Mouse (Mus musculus) MEL (cell line): ENCODE measurements at regions not wholly inside any gene's neighbourhood (a gene's known extent, or its start where the extent isn't known, plus 50 kb on each side); places are given as distances from the start of the nearest gene placed in this dataset.

Source experiments
- DNase-seq: peaks from one replicate; pipeline ENCODE4 v3.0.0; 2011; ENCODE audit warnings: low read depth, low spot score
- H3K27ac ChIP-seq: 2 replicates; pipeline ENCODE4 v1.5.1; 2012; ENCODE audit warnings: low read depth, mild to moderate bottlenecking, control low read depth, low read length, moderate library complexity; ENCODE audit not compliant: control insufficient read depth
- H3K27me3 ChIP-seq, 2 experiments: fragments of 150-350 bp in 1 of 2; sonication (generic) in 1 of 2; 2 replicates each; pipeline ENCODE4 v1.6.1; 2012; ENCODE audit warnings: low read length in 2 of 2, mild to moderate bottlenecking in 2 of 2, improper control_type of control experiment in 1 of 2, moderate library complexity in 1 of 2; ENCODE audit not compliant: insufficient read depth in 2 of 2, control insufficient read depth in 1 of 2
- H3K36me3 ChIP-seq, 2 experiments: 2 replicates each; pipeline ENCODE4 v1.6.1; 2012 to 2014; ENCODE audit warnings: low read length in 2 of 2, improper control_type of control experiment in 1 of 2, inconsistent platforms in 1 of 2, mild to moderate bottlenecking in 1 of 2; ENCODE audit not compliant: insufficient read depth in 2 of 2, control insufficient read depth in 1 of 2
- H3K4me1 ChIP-seq, 2 experiments: fragments of 150-350 bp in 1 of 2; sonication (generic) in 1 of 2; 2 replicates each; pipeline ENCODE4 v1.6.1; 2012; ENCODE audit warnings: low read length in 2 of 2, improper control_type of control experiment in 1 of 2, mild to moderate bottlenecking in 1 of 2; ENCODE audit not compliant: insufficient read depth in 2 of 2, control insufficient read depth in 1 of 2
- H3K4me3 ChIP-seq, 2 experiments: fragments of 150-350 bp in 1 of 2; sonication (generic) in 1 of 2; 2 replicates each; pipeline ENCODE4 v1.5.1; 2012; ENCODE audit warnings: low read depth in 2 of 2, low read length in 2 of 2, mild to moderate bottlenecking in 2 of 2, moderate library complexity in 2 of 2, control low read depth in 1 of 2, improper control_type of control experiment in 1 of 2; ENCODE audit not compliant: control insufficient read depth in 1 of 2, insufficient read depth in 1 of 2
- H3K79me2 ChIP-seq: 2 replicates; pipeline ENCODE4 v1.6.1; 2012; ENCODE audit warnings: mild to moderate bottlenecking, low read length, moderate library complexity; ENCODE audit not compliant: control insufficient read depth, poor library complexity, insufficient read depth
- H3K9ac ChIP-seq: 2 replicates; pipeline ENCODE4 v1.6.1; 2012; ENCODE audit warnings: low read depth, mild to moderate bottlenecking, control low read depth, low read length, moderate library complexity; ENCODE audit not compliant: control insufficient read depth, poor library complexity, severe bottlenecking
- H3K9me3 ChIP-seq: fragments of 150-350 bp; sonication (generic); replicated peaks from 2 replicates; pipeline ENCODE4 v1.6.1; 2012; ENCODE audit warnings: mild to moderate bottlenecking, low read length, improper control_type of control experiment, moderate library complexity; ENCODE audit not compliant: insufficient read depth
- BHLHE40 ChIP-seq: IDR thresholded peaks from 2 replicates; pipeline ENCODE4 v1.6.1; 2012; ENCODE audit warnings: low read depth, mild to moderate bottlenecking, inconsistent platforms, low read length, improper control_type of control experiment, borderline replicate concordance
- CHD1 ChIP-seq: IDR thresholded peaks from 2 replicates; pipeline ENCODE4 v1.6.1; 2012; ENCODE audit warnings: low read depth, mild to moderate bottlenecking, inconsistent platforms, low read length, improper control_type of control experiment
- CTCF ChIP-seq, 3 experiments: IDR thresholded peaks in 2 of 3; conservative IDR thresholded peaks in 1 of 3; 2 replicates each; pipeline ENCODE4 v1.5.1; 2011 to 2012; ENCODE audit warnings: low read length in 3 of 3, low read depth in 2 of 3, mild to moderate bottlenecking in 2 of 3, improper control_type of control experiment in 1 of 3, inconsistent platforms in 1 of 3, mixed read lengths in 1 of 3, moderate library complexity in 1 of 3; ENCODE audit not compliant: control insufficient read depth in 1 of 3, insufficient read depth in 1 of 3, poor library complexity in 1 of 3, severe bottlenecking in 1 of 3
- ELF1 ChIP-seq: IDR thresholded peaks from 2 replicates; pipeline ENCODE4 v1.6.1; 2014; ENCODE audit warnings: low read depth, mild to moderate bottlenecking, inconsistent platforms, low read length, improper control_type of control experiment, moderate library complexity
- EP300 ChIP-seq, 2 experiments: IDR thresholded peaks; 2 replicates each; pipeline ENCODE4 v1.6.1; 2011; ENCODE audit warnings: improper control_type of control experiment in 2 of 2, low read length in 2 of 2, low read depth in 1 of 2, mild to moderate bottlenecking in 1 of 2
- ETS1 ChIP-seq: IDR thresholded peaks from 2 replicates; pipeline ENCODE4 v1.6.1; 2012; ENCODE audit warnings: low read depth, mild to moderate bottlenecking, inconsistent platforms, low read length, improper control_type of control experiment, moderate library complexity
- GABPA ChIP-seq: IDR thresholded peaks from 2 replicates; pipeline ENCODE4 v1.6.1; 2012; ENCODE audit warnings: low read depth, mild to moderate bottlenecking, inconsistent platforms, low read length, improper control_type of control experiment, moderate library complexity
- GATA1 ChIP-seq: IDR thresholded peaks from 2 replicates; pipeline ENCODE4 v1.6.1; 2011; ENCODE audit warnings: low read depth, low read length, improper control_type of control experiment
- HCFC1 ChIP-seq: IDR thresholded peaks from 2 replicates; pipeline ENCODE4 v1.6.1; 2012; ENCODE audit warnings: low read depth, mild to moderate bottlenecking, inconsistent platforms, low read length, improper control_type of control experiment, moderate library complexity
- JUND ChIP-seq: IDR thresholded peaks from 2 replicates; pipeline ENCODE4 v1.6.1; 2011; ENCODE audit warnings: low read depth, mild to moderate bottlenecking, improper control_type of control experiment, low read length
- KAT2A ChIP-seq: conservative IDR thresholded peaks from 2 replicates; pipeline ENCODE4 v1.6.1; 2012; ENCODE audit warnings: low read depth, low read length, improper control_type of control experiment, inconsistent platforms
- MAX ChIP-seq: IDR thresholded peaks from 2 replicates; pipeline ENCODE4 v1.6.1; 2011; ENCODE audit warnings: low read length, improper control_type of control experiment
- MAZ ChIP-seq: IDR thresholded peaks from 2 replicates; pipeline ENCODE4 v1.6.1; 2012; ENCODE audit warnings: low read depth, mild to moderate bottlenecking, inconsistent platforms, low read length, improper control_type of control experiment
- MEF2A ChIP-seq: IDR thresholded peaks from 2 replicates; pipeline ENCODE4 v1.6.1; 2014; ENCODE audit warnings: low read depth, mild to moderate bottlenecking, inconsistent platforms, low read length, improper control_type of control experiment; ENCODE audit not compliant: poor library complexity, insufficient replicate concordance, severe bottlenecking; ENCODE audit errors: extremely low read depth
- MXI1 ChIP-seq: IDR thresholded peaks from 2 replicates; pipeline ENCODE4 v1.6.1; 2011; ENCODE audit warnings: mild to moderate bottlenecking, low read depth, low read length, improper control_type of control experiment
- MYB ChIP-seq: IDR thresholded peaks from 2 replicates; pipeline ENCODE4 v1.6.1; 2011; ENCODE audit warnings: mild to moderate bottlenecking, low read depth, low read length, improper control_type of control experiment
- NELFE ChIP-seq: IDR thresholded peaks from 2 replicates; pipeline ENCODE4 v1.6.1; 2011; ENCODE audit warnings: low read depth, low read length, improper control_type of control experiment
- NRF1 ChIP-seq: IDR thresholded peaks from 2 replicates; pipeline ENCODE4 v1.6.1; 2014; ENCODE audit warnings: low read depth, mild to moderate bottlenecking, inconsistent platforms, low read length, improper control_type of control experiment, moderate library complexity; ENCODE audit not compliant: poor library complexity, insufficient read depth, severe bottlenecking
- POLR2A ChIP-seq, 2 experiments: IDR thresholded peaks; 2 replicates each; pipeline ENCODE4 v1.6.1; 2011 to 2012; ENCODE audit warnings: low read length in 2 of 2, mild to moderate bottlenecking in 2 of 2, control low read depth in 1 of 2, improper control_type of control experiment in 1 of 2, low read depth in 1 of 2, moderate library complexity in 1 of 2; ENCODE audit not compliant: control insufficient read depth in 1 of 2, insufficient read depth in 1 of 2, poor library complexity in 1 of 2
- POLR2AphosphoS2 ChIP-seq: IDR thresholded peaks from 2 replicates; pipeline ENCODE4 v1.6.1; 2011; ENCODE audit warnings: low read length, improper control_type of control experiment
- RCOR1 ChIP-seq: IDR thresholded peaks from 2 replicates; pipeline ENCODE4 v1.6.1; 2012; ENCODE audit warnings: low read depth, mild to moderate bottlenecking, inconsistent platforms, low read length, improper control_type of control experiment
- SIN3A ChIP-seq: IDR thresholded peaks from 2 replicates; pipeline ENCODE4 v1.6.1; 2012; ENCODE audit warnings: low read length, improper control_type of control experiment, inconsistent platforms
- SMC3 ChIP-seq: IDR thresholded peaks from 2 replicates; pipeline ENCODE4 v1.6.1; 2011; ENCODE audit warnings: low read depth, low read length, improper control_type of control experiment
- TBP ChIP-seq: IDR thresholded peaks from 2 replicates; pipeline ENCODE4 v1.8.0; 2011; ENCODE audit warnings: low read depth, low read length, improper control_type of control experiment
- TCF12 ChIP-seq: IDR thresholded peaks from 2 replicates; pipeline ENCODE4 v1.6.1; 2014; ENCODE audit warnings: low read depth, mild to moderate bottlenecking, inconsistent platforms, low read length, improper control_type of control experiment, moderate library complexity
- UBTF ChIP-seq: IDR thresholded peaks from 2 replicates; pipeline ENCODE4 v1.6.1; 2012; ENCODE audit warnings: low read depth, mild to moderate bottlenecking, inconsistent platforms, low read length, improper control_type of control experiment, moderate library complexity, borderline replicate concordance; ENCODE audit not compliant: insufficient read depth
- USF2 ChIP-seq, 2 experiments: IDR thresholded peaks; 2 replicates each; pipeline ENCODE4 v1.6.1; 2011 to 2012; ENCODE audit warnings: improper control_type of control experiment in 2 of 2, low read length in 2 of 2, borderline replicate concordance in 1 of 2, inconsistent platforms in 1 of 2, low read depth in 1 of 2, mild to moderate bottlenecking in 1 of 2; ENCODE audit not compliant: insufficient read depth in 1 of 2
- ZKSCAN1 ChIP-seq: IDR thresholded peaks from 2 replicates; pipeline ENCODE4 v1.6.1; 2012; ENCODE audit warnings: low read depth, mild to moderate bottlenecking, inconsistent platforms, low read length, improper control_type of control experiment, moderate library complexity
- ZNF384 ChIP-seq: IDR thresholded peaks from 2 replicates; pipeline ENCODE4 v1.6.1; 2012; ENCODE audit warnings: low read depth, mild to moderate bottlenecking, inconsistent platforms, low read length, improper control_type of control experiment

DNA sequence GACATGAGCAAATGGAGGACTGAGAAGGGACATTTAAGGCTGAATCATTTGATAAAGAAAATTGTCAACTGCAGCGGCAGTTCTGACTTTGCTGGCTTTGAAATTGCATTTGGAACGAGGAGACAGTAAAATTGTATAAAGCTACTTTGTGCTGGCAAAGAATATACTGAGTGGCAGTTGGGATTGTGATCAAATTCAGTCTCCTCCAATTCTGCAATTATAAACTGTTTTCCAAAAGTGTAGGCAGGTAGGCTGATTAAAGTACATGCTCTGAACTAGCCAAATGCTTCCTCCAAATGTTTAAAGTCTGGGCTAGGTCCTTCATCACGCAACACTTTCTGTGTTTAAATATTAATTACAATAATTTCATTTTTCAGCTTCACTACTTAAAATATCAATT lies 90.9 kb upstream of the Fshb start:
- peaks cover 22 to 29% of the 10 kb centered on the region in 2 experiments for H3K4me1 ChIP-seq
- H3K79me2 ChIP-seq = peaks cover 2% of the 10 kb centered on the region
- peaks cover 0 to 44% of the 10 kb centered on the region in 2 experiments; a peak in 2 of 4 replicates for H3K36me3 ChIP-seq
- TF ChIP-seq GABPA (no peak), CHD1 (0 out of 2 replicates have a peak, but pooled peaks have one; percentile 56), POLR2A (IDR thresholded peaks at IDR 0.05; ENCODE audit: control insufficient read depth in 1 of 2, insufficient read depth in 1 of 2, low read depth in 1 of 2, low read length in 2 of 2, poor library complexity in 1 of 2) (no peak), ELF1 (no peak), MEF2A (no peak), BHLHE40 (no peak), HCFC1 (no peak), UBTF (no peak)
- DNase-seq = no peak
- H3K9ac ChIP-seq = peak overlapping the region; percentile 63
- H3K4me3 ChIP-seq = peak overlapping the region; percentile 42 to 57
- peak overlapping the region; percentile 100 for H3K27ac ChIP-seq
- H3K27me3 ChIP-seq = no peaks in the 10 kb centered on the region
- H3K9me3 ChIP-seq = no peaks in the 10 kb centered on the region

DNA sequence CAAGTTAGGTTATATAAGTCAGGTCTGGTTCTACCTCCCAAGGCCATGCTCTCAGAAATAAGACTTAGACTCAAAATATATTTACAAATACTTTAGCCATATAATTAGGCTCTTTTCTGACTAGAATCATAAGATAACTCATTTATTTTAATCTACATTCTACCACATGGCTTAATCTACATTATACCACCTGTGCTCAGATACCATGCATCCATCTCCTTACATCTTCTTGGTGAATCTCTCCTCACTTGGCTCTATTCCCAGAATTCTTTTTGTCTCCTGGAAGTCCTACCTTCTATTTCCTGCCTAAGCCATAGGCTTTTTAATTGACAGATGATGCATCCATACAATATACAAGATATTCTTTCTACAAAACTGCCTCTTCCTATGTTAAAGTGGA lies 92.4 kb upstream of the Fshb start:
- peaks cover 32 to 39% of the 10 kb centered on the region in 2 experiments for H3K4me1 ChIP-seq
- peak overlapping the region; percentile 2; the same call in 1 of the 2 replicates for H3K9ac ChIP-seq
- H3K9me3 ChIP-seq = no peaks in the 10 kb centered on the region
- peaks cover 2% of the 10 kb centered on the region for H3K79me2 ChIP-seq
- DNase-seq = peak; percentile 54
- peak overlapping the region in 1 of 2 experiments; percentile 57; a peak in 1 of 4 replicates for H3K4me3 ChIP-seq
- no peaks in the 10 kb centered on the region for H3K27me3 ChIP-seq
- H3K36me3 ChIP-seq = peaks cover 0 to 58% of the 10 kb centered on the region in 2 experiments; a peak in 2 of 4 replicates
- peak overlapping the region; percentile 60 for H3K27ac ChIP-seq
- no peak for TF ChIP-seq MXI1
- TF ChIP-seq HCFC1 = no peak
- TF ChIP-seq ETS1 = peak; percentile 74
- no peak for TF ChIP-seq GABPA
- TF ChIP-seq EP300 (IDR thresholded peaks at IDR 0.05; ENCODE audit: low read depth in 1 of 2, low read length in 2 of 2) = peak; percentile 87 to 88
- no peak for TF ChIP-seq UBTF
- TF ChIP-seq TBP = no peak
- TF ChIP-seq MYB = 0 out of 2 replicates have a peak, but pooled peaks have one; percentile 16
- TF ChIP-seq GATA1 = peak; percentile 79; the same call in 1 of the 2 replicates
- TF ChIP-seq NELFE = no peak
- no peak for TF ChIP-seq POLR2A (IDR thresholded peaks at IDR 0.05; ENCODE audit: control insufficient read depth in 1 of 2, insufficient read depth in 1 of 2, low read depth in 1 of 2, low read length in 2 of 2, poor library complexity in 1 of 2)
- no peak for TF ChIP-seq NRF1
- TF ChIP-seq MEF2A = no peak
- TF ChIP-seq MAX = 0 out of 2 replicates have a peak, but pooled peaks have one; percentile 30
- TF ChIP-seq RCOR1 = peak; percentile 49; the same call in 1 of the 2 replicates
- TF ChIP-seq CHD1 = no peak
- TF ChIP-seq TCF12 = peak; percentile 89
- TF ChIP-seq SIN3A = peak; percentile 46
- TF ChIP-seq SMC3 = no peak
- TF ChIP-seq POLR2AphosphoS2 = peak; percentile 26; the same call in 1 of the 2 replicates
- TF ChIP-seq MAZ = no peak
- TF ChIP-seq BHLHE40 = no peak
- TF ChIP-seq ZNF384 = no peak
- TF ChIP-seq USF2 (IDR thresholded peaks at IDR 0.05; ENCODE audit: borderline replicate concordance in 1 of 2, insufficient read depth in 1 of 2, low read depth in 1 of 2, low read length in 2 of 2) = no peak
- no peak for TF ChIP-seq JUND
- no peak for TF ChIP-seq KAT2A
- TF ChIP-seq CTCF (IDR thresholded peaks at IDR 0.05 in 2 of 3, conservative IDR thresholded peaks at IDR 0.05 in 1 of 3; ENCODE audit: control insufficient read depth in 1 of 3, insufficient read depth in 1 of 3, low read depth in 2 of 3, low read length in 3 of 3, poor library complexity in 1 of 3, severe bottlenecking in 1 of 3) = no peak
- no peak for TF ChIP-seq ZKSCAN1
